Mouse (Mus musculus): ENCODE data around the gene Vsx1.

DNA sequence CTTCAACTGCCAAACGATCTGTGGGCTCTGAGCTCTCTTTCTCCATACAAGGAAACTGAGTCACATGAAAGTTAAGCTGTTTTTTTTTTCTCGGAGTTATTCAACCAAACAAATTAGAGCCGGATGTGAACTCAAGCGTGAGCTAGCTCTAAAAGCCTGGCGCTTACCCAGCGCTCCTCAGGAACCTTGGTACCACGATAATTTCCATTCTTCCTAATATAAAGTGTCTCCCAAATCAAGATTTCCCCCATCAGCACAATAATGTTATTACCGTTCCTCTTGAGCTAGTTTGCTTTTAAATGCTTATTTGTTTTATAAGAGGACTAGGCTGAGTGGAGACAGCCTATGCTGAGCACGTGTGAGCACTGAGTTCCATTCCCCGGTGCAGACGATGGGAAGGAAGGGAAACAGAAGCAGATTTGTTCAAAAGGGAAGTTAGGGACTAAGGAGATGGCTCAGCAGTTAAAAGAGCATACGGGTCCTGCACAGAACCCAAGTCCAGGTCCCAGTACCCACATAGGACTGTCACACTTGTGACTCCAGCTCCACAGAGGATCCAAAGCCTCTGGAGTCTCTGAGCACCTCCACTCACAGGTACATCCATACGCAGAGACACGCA, 41.4 kb downstream of the Vsx1 start:
- TF ChIP-seq CTCF (IDR thresholded peaks at IDR 0.05; ENCODE audit: low read depth) (no peak), EP300 (IDR thresholded peaks at IDR 0.05; ENCODE audit: low read depth) (no peak)

Measured in liver, embryonic 14.5 days (tissue).